Mouse (Mus musculus): ENCODE results near the gene Cep112. TPM values are rescaled to one million over a fixed set of nuclear protein-coding genes. Genes with fewer than 3 reads are reported as not detected.

The Cep112 gene
- polyA plus RNA-seq (2015; fragmentation: Nextera tagmentation; extraction: Ambion mirVana) = 7.6 and 9.2 TPM in 2 replicates

- peak; percentile 98 for ATAC-seq
- Histone ChIP-seq H3K27ac (no peak within 1 kb of the TSS), H3K4me3 (replicated peaks) (peak within 1 kb of the TSS; percentile 68), H3K36me3 (no peaks in the 10 kb centered on the region), H3K9me3 (no peaks in the 10 kb centered on the region), H3K4me1 (replicated peaks) (0 out of 2 replicates have a peak, but pooled peaks cover 3% of the 10 kb centered on the region), H3K4me2 (replicated peaks) (peak within 1 kb of the TSS; percentile 79), H3K27me3 (replicated peaks) (no peaks in the 10 kb centered on the region), H3K9ac (peak within 1 kb of the TSS; percentile 76)
- 1% methylated on average over 61 of the region's 61 CpGs for WGBS
These were observed at the start of gene Cep112 for GRCm38 (mm10) chr11:108424889-108425591. Gene Cep112 (plus strand): TSS chr11:108425192.

DNA sequence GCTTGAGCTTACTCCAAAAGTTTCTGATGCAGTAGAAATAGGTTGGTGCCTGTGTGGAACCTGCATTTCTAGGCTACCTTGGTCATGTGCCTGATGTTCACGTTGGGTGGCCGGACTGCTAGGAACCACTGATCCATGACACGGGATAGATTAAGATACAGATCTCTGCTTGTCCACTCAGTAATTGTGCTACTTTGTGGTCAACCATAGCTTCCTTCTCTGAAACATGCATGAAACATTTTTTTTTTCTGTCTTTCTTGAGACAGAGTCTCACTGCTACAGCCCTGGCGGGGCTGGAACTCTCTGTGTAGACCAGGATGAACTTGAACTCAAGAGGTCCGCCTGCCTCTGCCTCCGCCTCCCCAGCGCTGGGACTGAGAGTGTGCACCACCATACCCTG is 48.2 kb upstream of the Cep112 start:
- no peaks in the 10 kb centered on the region for H3K9me3 ChIP-seq
- no peak overlapping the region for H3K9ac ChIP-seq
- H3K27ac ChIP-seq = no peak overlapping the region
- 94% methylated on average over 7 of the region's 7 CpGs for WGBS
- H3K27me3 ChIP-seq (replicated peaks) = no peaks in the 10 kb centered on the region
- H3K4me3 ChIP-seq (replicated peaks) = no peak overlapping the region
- ATAC-seq = no peak
- no peaks in the 10 kb centered on the region for H3K4me1 ChIP-seq (replicated peaks)
- no peak overlapping the region for H3K4me2 ChIP-seq (replicated peaks)
- no peaks in the 10 kb centered on the region for H3K36me3 ChIP-seq

DNA sequence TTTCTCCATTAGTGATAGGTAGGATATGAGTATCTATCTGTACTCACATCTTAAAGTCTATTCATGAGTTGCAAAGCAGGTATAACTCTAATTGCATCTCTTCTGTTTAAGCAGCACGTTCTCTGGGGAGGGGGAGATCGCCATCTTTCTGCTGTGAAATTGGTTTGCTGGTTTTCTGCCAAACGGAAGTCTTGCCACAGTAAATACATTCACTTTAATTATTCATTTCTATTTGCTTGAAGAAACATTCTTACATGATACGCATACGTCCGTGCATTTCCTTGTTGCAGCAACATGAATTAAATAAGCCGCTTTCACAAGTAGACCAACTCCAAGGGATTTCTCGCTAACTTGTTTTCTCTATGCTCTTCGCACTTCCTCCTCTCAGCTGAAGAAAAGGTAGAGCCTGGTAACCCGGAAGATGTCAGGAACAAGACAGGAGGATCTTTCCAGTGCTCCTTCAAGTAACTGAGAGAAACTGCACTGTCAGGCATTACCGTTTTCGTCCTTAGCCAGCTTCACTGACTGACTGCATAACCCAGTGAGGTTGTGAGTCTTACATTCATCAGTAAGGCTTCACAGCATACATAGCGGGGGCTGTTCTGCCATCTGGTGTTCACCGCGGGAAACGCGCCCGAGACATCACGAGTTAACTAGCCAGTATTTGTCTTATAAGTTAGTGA is 47.2 kb upstream of the Cep112 start:
- Histone ChIP-seq H3K27me3 (replicated peaks) (no peaks in the 10 kb centered on the region), H3K4me1 (replicated peaks) (no peaks in the 10 kb centered on the region), H3K36me3 (no peaks in the 10 kb centered on the region), H3K27ac (no peak overlapping the region), H3K9me3 (no peaks in the 10 kb centered on the region), H3K9ac (no peak overlapping the region), H3K4me3 (replicated peaks) (no peak overlapping the region), H3K4me2 (replicated peaks) (no peak overlapping the region)
- WGBS = 36% methylated on average over 19 of the region's 19 CpGs
- peak; percentile 93 for ATAC-seq

GRCm38 (mm10) chr11:108378363-108378751 is 46.6 kb upstream of the Cep112 start:
- no peaks in the 10 kb centered on the region for H3K27me3 ChIP-seq (replicated peaks)
- peak; percentile 53 for ATAC-seq
- 69% methylated on average over 4 of the region's 4 CpGs for WGBS
- no peak overlapping the region for H3K4me2 ChIP-seq (replicated peaks)
- no peak overlapping the region for H3K4me3 ChIP-seq (replicated peaks)
- H3K4me1 ChIP-seq (replicated peaks) = no peaks in the 10 kb centered on the region
- H3K9ac ChIP-seq = no peak overlapping the region
- no peaks in the 10 kb centered on the region for H3K9me3 ChIP-seq
- no peaks in the 10 kb centered on the region for H3K36me3 ChIP-seq
- no peak overlapping the region for H3K27ac ChIP-seq

- no peak overlapping the region for H3K4me2 ChIP-seq (replicated peaks)
- no peaks in the 10 kb centered on the region for H3K4me1 ChIP-seq (replicated peaks)
- no peaks in the 10 kb centered on the region for H3K36me3 ChIP-seq
- no peak overlapping the region for H3K27ac ChIP-seq
- no peaks in the 10 kb centered on the region for H3K27me3 ChIP-seq (replicated peaks)
- no peaks in the 10 kb centered on the region for H3K9me3 ChIP-seq
- no peak for ATAC-seq
- H3K4me3 ChIP-seq (replicated peaks) = no peak overlapping the region
- H3K9ac ChIP-seq = no peak overlapping the region
- WGBS = 77% methylated on average over 3 of the region's 3 CpGs
These were observed 42.3 kb upstream of the Cep112 start for GRCm38 (mm10) chr11:108382664-108383063.

- 47% methylated on average over 4 of the region's 4 CpGs for WGBS
- H3K4me2 ChIP-seq (replicated peaks) = no peak overlapping the region
- H3K27me3 ChIP-seq (replicated peaks) = no peaks in the 10 kb centered on the region
- no peak overlapping the region for H3K4me3 ChIP-seq (replicated peaks)
- ATAC-seq = peak; percentile 36; the same call in 1 of the 2 replicates
- no peak overlapping the region for H3K9ac ChIP-seq
- H3K27ac ChIP-seq = no peak overlapping the region
- no peaks in the 10 kb centered on the region for H3K36me3 ChIP-seq
- H3K4me1 ChIP-seq (replicated peaks) = no peaks in the 10 kb centered on the region
- H3K9me3 ChIP-seq = no peaks in the 10 kb centered on the region
These were observed 39.9 kb upstream of the Cep112 start for GRCm38 (mm10) chr11:108384920-108385665.

GRCm38 (mm10) chr11:108385666-108386024 is 39.3 kb upstream of the Cep112 start:
- no peak overlapping the region for H3K4me3 ChIP-seq (replicated peaks)
- H3K27me3 ChIP-seq (replicated peaks) = no peaks in the 10 kb centered on the region
- no peaks in the 10 kb centered on the region for H3K4me1 ChIP-seq (replicated peaks)
- H3K36me3 ChIP-seq = no peaks in the 10 kb centered on the region
- no peak overlapping the region for H3K9ac ChIP-seq
- 0 out of 2 replicates have a peak, but pooled peaks have one; percentile 20 for ATAC-seq
- no peak overlapping the region for H3K4me2 ChIP-seq (replicated peaks)
- WGBS = 77% methylated on average over 1 of the region's 1 CpGs
- H3K27ac ChIP-seq = no peak overlapping the region
- no peaks in the 10 kb centered on the region for H3K9me3 ChIP-seq

GRCm38 (mm10) chr11:108395061-108395460 is 29.9 kb upstream of the Cep112 start:
- no peaks in the 10 kb centered on the region for H3K36me3 ChIP-seq
- no peak overlapping the region for H3K4me2 ChIP-seq (replicated peaks)
- H3K27ac ChIP-seq = no peak overlapping the region
- H3K4me3 ChIP-seq (replicated peaks) = no peak overlapping the region
- H3K9ac ChIP-seq = no peak overlapping the region
- ATAC-seq = no peak
- H3K9me3 ChIP-seq = no peaks in the 10 kb centered on the region
- H3K27me3 ChIP-seq (replicated peaks) = no peaks in the 10 kb centered on the region
- no peaks in the 10 kb centered on the region for H3K4me1 ChIP-seq (replicated peaks)
- 91% methylated on average over 9 of the region's 9 CpGs for WGBS

DNA sequence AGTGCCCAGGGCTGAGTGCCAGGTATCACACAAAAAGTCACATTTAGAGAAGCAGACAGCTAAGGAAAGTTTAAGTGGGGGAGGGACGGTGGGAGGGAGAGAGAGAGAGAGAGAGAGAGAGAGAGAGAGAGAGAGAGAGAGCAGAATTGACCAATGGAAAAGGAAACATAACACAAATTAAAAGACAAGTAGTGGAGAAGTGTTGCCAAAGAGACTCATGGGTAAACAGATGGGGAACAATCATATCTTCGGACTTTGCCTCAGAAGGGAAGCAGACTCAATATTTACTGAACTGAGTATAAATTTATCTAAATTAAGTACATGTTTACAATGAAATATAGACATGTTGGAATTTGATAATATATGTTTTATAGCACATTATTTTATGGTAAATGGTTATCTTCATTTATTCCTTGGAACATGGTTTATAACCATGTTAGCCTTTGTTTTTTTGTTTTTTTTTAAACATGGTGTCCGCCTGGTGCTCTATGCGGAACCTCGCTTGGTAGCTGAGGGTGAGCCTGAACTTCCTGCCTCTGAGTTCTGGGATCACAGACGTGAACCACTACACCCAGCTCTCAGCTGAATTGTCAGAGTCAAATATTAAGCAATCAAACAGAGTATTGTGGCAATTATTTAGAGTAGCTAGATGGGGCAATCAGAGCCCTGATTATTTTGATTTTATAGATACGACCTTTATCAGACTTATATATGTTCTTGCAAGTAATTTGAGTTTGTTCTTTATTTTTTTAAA is 28.7 kb upstream of the Cep112 start:
- no peaks in the 10 kb centered on the region for H3K36me3 ChIP-seq
- H3K9ac ChIP-seq = no peak overlapping the region
- H3K4me1 ChIP-seq (replicated peaks) = no peaks in the 10 kb centered on the region
- no peak overlapping the region for H3K4me3 ChIP-seq (replicated peaks)
- no peak overlapping the region for H3K27ac ChIP-seq
- ATAC-seq = no peak
- WGBS = 70% methylated on average over 7 of the region's 7 CpGs
- no peak overlapping the region for H3K4me2 ChIP-seq (replicated peaks)
- no peaks in the 10 kb centered on the region for H3K27me3 ChIP-seq (replicated peaks)
- no peaks in the 10 kb centered on the region for H3K9me3 ChIP-seq

- Histone ChIP-seq H3K27me3 (replicated peaks) (no peaks in the 10 kb centered on the region), H3K9ac (no peak overlapping the region), H3K4me1 (replicated peaks) (no peaks in the 10 kb centered on the region), H3K4me2 (replicated peaks) (no peak overlapping the region), H3K36me3 (no peaks in the 10 kb centered on the region), H3K27ac (no peak overlapping the region), H3K9me3 (no peaks in the 10 kb centered on the region), H3K4me3 (replicated peaks) (no peak overlapping the region)
- no peak for ATAC-seq
- 61% methylated on average over 8 of the region's 9 CpGs for WGBS
These were observed 14.9 kb upstream of the Cep112 start for GRCm38 (mm10) chr11:108409876-108410644.

DNA sequence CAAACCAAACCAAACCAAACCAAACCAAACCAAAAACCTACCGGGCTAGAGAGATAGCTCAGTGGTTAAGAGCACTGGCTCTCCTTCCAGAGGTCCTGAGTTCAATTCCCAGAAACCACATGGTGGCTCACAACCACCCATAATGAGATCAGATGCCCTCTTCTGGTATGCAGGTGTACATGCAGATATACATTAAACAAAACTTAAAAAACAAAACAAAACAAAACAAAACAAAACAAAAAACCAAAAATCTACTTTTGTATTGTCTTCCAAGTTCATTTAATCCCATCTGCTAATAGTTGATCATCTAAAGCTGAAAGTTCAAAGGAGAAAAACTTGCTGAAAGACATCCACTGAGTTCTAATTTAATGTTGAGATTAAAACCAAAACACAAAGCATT is 8.6 kb upstream of the Cep112 start:
- WGBS = 96% methylated on average over 1 of the region's 1 CpGs

More for the DNA sequence above, 8.6 kb upstream of the Cep112 start:
- H3K4me2 ChIP-seq (replicated peaks) = no peak overlapping the region
- no peaks in the 10 kb centered on the region for H3K36me3 ChIP-seq
- no peak for ATAC-seq
- H3K4me1 ChIP-seq (replicated peaks) = no peaks in the 10 kb centered on the region
- no peak overlapping the region for H3K4me3 ChIP-seq (replicated peaks)
- H3K9ac ChIP-seq = no peak overlapping the region
- H3K27me3 ChIP-seq (replicated peaks) = no peaks in the 10 kb centered on the region
- no peaks in the 10 kb centered on the region for H3K9me3 ChIP-seq
- no peak overlapping the region for H3K27ac ChIP-seq
